Mouse (Mus musculus) ES-E14 (cell line): ENCODE measurements around the gene Kalrn.

Source experiments
- CHD2 ChIP-seq: IDR thresholded peaks from 2 replicates; pipeline ENCODE4 v1.6.1; 2014; ENCODE audit warnings: mild to moderate bottlenecking, low read depth, low read length, inconsistent platforms
- HCFC1 ChIP-seq: IDR thresholded peaks from 2 replicates; pipeline ENCODE4 v1.6.1; 2012; ENCODE audit warnings: low read length, inconsistent platforms, borderline replicate concordance; ENCODE audit not compliant: insufficient read depth
- ZC3H11A ChIP-seq: IDR thresholded peaks from 2 replicates; pipeline ENCODE4 v1.6.1; 2012; ENCODE audit warnings: low read depth, mild to moderate bottlenecking, inconsistent platforms, low read length, borderline replicate concordance
- ZNF384 ChIP-seq: IDR thresholded peaks from 2 replicates; pipeline ENCODE4 v1.6.1; 2012; ENCODE audit warnings: low read depth, low read length, inconsistent platforms

- TF ChIP-seq ZNF384 (no peak), ZC3H11A (no peak), HCFC1 (no peak), CHD2 (no peak)
Observed at GRCm38 (mm10) chr16:34113150-34113549, 460.2 kb downstream of the Kalrn start.
